Mouse (Mus musculus): ENCODE measurements around the gene Fance.

GRCm38 (mm10) chr17:28332113-28332914 lies 19.0 kb downstream of the Fance start:
- TF ChIP-seq CTCF (IDR thresholded peaks at IDR 0.05; ENCODE audit: extremely low read depth, insufficient read length, insufficient replicate concordance, low read depth, low read length) = no peak
- TF ChIP-seq POLR2A (IDR thresholded peaks at IDR 0.05; ENCODE audit: low read depth, low read length) = no peak
